In the genomic region with DNA sequence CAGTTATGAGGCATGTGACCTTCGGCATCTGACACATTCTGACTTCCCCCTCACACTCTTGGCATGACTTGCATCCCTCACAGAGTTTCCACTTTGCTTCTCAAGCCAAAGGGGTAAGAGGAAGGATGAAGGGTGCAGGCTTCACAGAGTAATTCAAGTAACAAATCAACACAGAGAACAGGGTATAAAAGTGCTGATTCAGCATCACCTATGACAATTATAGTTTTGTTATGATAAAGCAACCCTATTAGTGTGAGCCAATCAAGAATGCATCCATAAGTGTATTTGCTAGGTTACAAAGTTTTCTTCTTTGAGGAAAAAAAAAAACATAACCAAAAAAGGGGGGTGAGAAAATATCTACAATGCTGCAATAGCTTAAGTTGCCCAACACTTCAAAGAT, we compare ENCODE assay signal across 30 mouse cellular contexts.
"Had no signal": no experiment of that assay in that cellular context is flagged by ENCODE, and none has a peak within 500 bp of the region (broad histone marks: within the 10 kb centered on the region; RNA-seq: fewer than 3 reads in every experiment).

No protein-coding gene starts in this region.

- H3K4me3 ChIP-seq: limb, embryonic 10.5 days; limb, embryonic 12.5 days; limb, embryonic 13.5 days; limb, embryonic 15.5 days; liver, embryonic 12.5 days; liver, embryonic 13.5 days; liver, embryonic 15.5 days; lung, embryonic 15.5 days; megakaryocyte, embryonic 14.5 days; midbrain, embryonic 10.5 days; midbrain, embryonic 12.5 days; midbrain, embryonic 13.5 days; midbrain, embryonic 15.5 days; myocyte; neural tube, embryonic 12.5 days had no signal

- DNase-seq: left cerebral cortex, postnatal 4 days; liver; liver, embryonic 13.5 days; liver, postnatal 0 days; lung, adult 18-20 months; lung, adult 2 months; lung, embryonic 14.5 days; lung, postnatal 10 days; lung, postnatal 14 days; lung, postnatal 36 days; lung, postnatal 4 days; midbrain, embryonic 14.5 days had no signal

- H3K9me3 ChIP-seq: limb, embryonic 10.5 days; limb, embryonic 12.5 days; limb, embryonic 13.5 days; limb, embryonic 15.5 days; liver, embryonic 12.5 days; liver, embryonic 13.5 days; liver, embryonic 15.5 days; lung, embryonic 15.5 days; megakaryocyte, embryonic 14.5 days; midbrain, embryonic 10.5 days; midbrain, embryonic 12.5 days; midbrain, embryonic 13.5 days; midbrain, embryonic 15.5 days; neural tube, embryonic 12.5 days had no signal

- H3K36me3 ChIP-seq: limb, embryonic 10.5 days; limb, embryonic 12.5 days; limb, embryonic 13.5 days; limb, embryonic 15.5 days; liver, embryonic 12.5 days; liver, embryonic 13.5 days; liver, embryonic 15.5 days; lung, embryonic 15.5 days; midbrain, embryonic 10.5 days; midbrain, embryonic 12.5 days; midbrain, embryonic 13.5 days; midbrain, embryonic 15.5 days; neural tube, embryonic 12.5 days had no signal

- H3K4me2 ChIP-seq: limb, embryonic 12.5 days; limb, embryonic 13.5 days; limb, embryonic 15.5 days; liver, embryonic 11.5 days; liver, embryonic 12.5 days; liver, embryonic 13.5 days; liver, embryonic 15.5 days; lung, embryonic 14.5 days; lung, embryonic 15.5 days; midbrain, embryonic 11.5 days; midbrain, embryonic 12.5 days; midbrain, embryonic 13.5 days; midbrain, embryonic 15.5 days; neural tube, embryonic 12.5 days had no signal

- H3K27me3 ChIP-seq: limb, embryonic 12.5 days; limb, embryonic 13.5 days; limb, embryonic 15.5 days; liver, embryonic 12.5 days; liver, embryonic 13.5 days; liver, embryonic 15.5 days; lung, embryonic 15.5 days; megakaryocyte, embryonic 14.5 days; midbrain, embryonic 12.5 days; midbrain, embryonic 13.5 days; midbrain, embryonic 15.5 days; neural tube, embryonic 12.5 days had no signal

- H3K9ac ChIP-seq: limb, embryonic 12.5 days; limb, embryonic 13.5 days; limb, embryonic 15.5 days; liver, embryonic 12.5 days; liver, embryonic 13.5 days; liver, embryonic 14.5 days; liver, embryonic 15.5 days; liver, postnatal 0 days; lung, embryonic 14.5 days; lung, embryonic 15.5 days; midbrain, embryonic 12.5 days; midbrain, embryonic 13.5 days; midbrain, embryonic 15.5 days; neural tube, embryonic 12.5 days had no signal

- H3K27ac ChIP-seq: limb, embryonic 10.5 days; limb, embryonic 12.5 days; limb, embryonic 13.5 days; limb, embryonic 15.5 days; liver, embryonic 12.5 days; liver, embryonic 13.5 days; liver, embryonic 14.5 days; liver, embryonic 15.5 days; lung, embryonic 15.5 days; macrophage; midbrain, embryonic 10.5 days; midbrain, embryonic 12.5 days; midbrain, embryonic 13.5 days; midbrain, embryonic 15.5 days; neural tube, embryonic 12.5 days had no signal

- H3K4me1 ChIP-seq: limb, embryonic 10.5 days; limb, embryonic 12.5 days; limb, embryonic 13.5 days; limb, embryonic 15.5 days; liver, embryonic 12.5 days; liver, embryonic 13.5 days; liver, embryonic 15.5 days; lung, embryonic 15.5 days; megakaryocyte, embryonic 14.5 days; midbrain, embryonic 10.5 days; midbrain, embryonic 12.5 days; midbrain, embryonic 13.5 days; midbrain, embryonic 15.5 days; neural tube, embryonic 12.5 days had no signal
